Mouse (Mus musculus) gastrocnemius, adult 2 months (tissue): ENCODE data around the gene Ankrd31. TPM values are rescaled to one million over a fixed set of nuclear protein-coding genes. Genes with fewer than 3 reads are reported as not detected.
"Not testable (repeated sequence)": the region's sequence is repeated elsewhere in the genome, so short reads cannot be mapped to it uniquely, and the experiment has no call there.

Source experiments
- DNase-seq: peaks from one replicate; pipeline ENCODE4 v3.0.0; 2022
- H3K27ac ChIP-seq: fragments of 200-600 bp; 2 replicates; pipeline ENCODE4 v1.8.1; 2022; ENCODE audit warnings: mild to moderate bottlenecking
- H3K4me3 ChIP-seq: fragments of 200-600 bp; 2 replicates; pipeline ENCODE4 v1.8.1; 2022; ENCODE audit warnings: mild to moderate bottlenecking, moderate library complexity
- CTCF ChIP-seq: fragments of 200-600 bp; IDR thresholded peaks from 2 replicates; pipeline ENCODE4 v1.8.1; 2022; ENCODE audit warnings: antibody characterized with exemption, mild to moderate bottlenecking, moderate library complexity
- intact Hi-C: fragments of 180-260 bp; cut with DNase I; formaldehyde crosslinking; loops from one replicate; pipeline ENCODE4 v1.15.1; 2025
- total RNA-seq, 2 experiments: library from RNA; stranded (reverse); gene quantifications; 2 replicates each; pipeline ENCODE4 v1.2.3; 2021

Gene Ankrd31
- total RNA-seq, 2 experiments from 2014 or later, result not detected

- intact Hi-C loops, result no loop called here
- no peak for TF ChIP-seq CTCF
- no peak for DNase-seq
Observed at GRCm38 (mm10) chr13:96884534-96884933, 136.5 kb downstream of the Ankrd31 start.

GRCm38 (mm10) chr13:96889985-96890384, 141.9 kb downstream of the Ankrd31 start:
- Histone ChIP-seq H3K27ac (no peak overlapping the region), H3K4me3 (no peak overlapping the region)
- no peak for DNase-seq
- intact Hi-C loops, result no loop called here
- TF ChIP-seq CTCF, result no peak

More at GRCm38 (mm10) chr13:96884534-96884933, 136.5 kb downstream of the Ankrd31 start:
- no peak overlapping the region for H3K27ac ChIP-seq
- no peak overlapping the region for H3K4me3 ChIP-seq

- TF ChIP-seq CTCF, result no peak
- Histone ChIP-seq H3K4me3 (no peak overlapping the region), H3K27ac (no peak overlapping the region)
- intact Hi-C loops, result no loop called here
- DNase-seq, result no peak
Observed at GRCm38 (mm10) chr13:96895144-96895543, 147.1 kb downstream of the Ankrd31 start.

- no peak for DNase-seq
- intact Hi-C loops, result no loop called here
- no peak for TF ChIP-seq CTCF
- Histone ChIP-seq H3K4me3 (no peak overlapping the region), H3K27ac (no peak overlapping the region)
Observed at GRCm38 (mm10) chr13:96906717-96907116, 158.6 kb downstream of the Ankrd31 start.

GRCm38 (mm10) chr13:96911202-96911601, 163.1 kb downstream of the Ankrd31 start:
- no peak for TF ChIP-seq CTCF
- DNase-seq, result no peak
- intact Hi-C loops, result no loop called here

GRCm38 (mm10) chr13:96923134-96923533, 175.1 kb downstream of the Ankrd31 start:
- intact Hi-C loops, H3K4me3 ChIP-seq, DNase-seq, H3K27ac ChIP-seq: not testable (repeated sequence)

More at GRCm38 (mm10) chr13:96911202-96911601, 163.1 kb downstream of the Ankrd31 start:
- no peak overlapping the region for H3K27ac ChIP-seq
- no peak overlapping the region for H3K4me3 ChIP-seq

- Histone ChIP-seq H3K27ac (peak within 1 kb of the TSS; percentile 68), H3K4me3 (peak within 1 kb of the TSS; percentile 89)
- DNase-seq, result peak; percentile 56
- no peak for TF ChIP-seq CTCF
- intact Hi-C loops, result no loop called here
Observed at GRCm38 (mm10) chr13:96923999-96924961, 176.2 kb downstream of the Ankrd31 start, which contains the start of gene Gcnt4. Gcnt4 (plus strand) TSS chr13:96924689.

- no peak for TF ChIP-seq CTCF
- H3K27ac ChIP-seq, result peak overlapping the region; percentile 68
- H3K4me3 ChIP-seq, result peak overlapping the region; percentile 89
- intact Hi-C loops, result no loop called here
- DNase-seq, result peak; percentile 25
Observed at GRCm38 (mm10) chr13:96924985-96925745, 177.1 kb downstream of the Ankrd31 start.

GRCm38 (mm10) chr13:96925991-96926725, 178.1 kb downstream of the Ankrd31 start:
- no peak overlapping the region; the same call in 1 of the 2 replicates for H3K4me3 ChIP-seq
- no peak for TF ChIP-seq CTCF
- H3K27ac ChIP-seq, result no peak overlapping the region
- no peak for DNase-seq
- intact Hi-C loops, result no loop called here

GRCm38 (mm10) chr13:96927781-96928180, 179.7 kb downstream of the Ankrd31 start:
- intact Hi-C loops, result no loop called here

GRCm38 (mm10) chr13:96928432-96929039, 180.5 kb downstream of the Ankrd31 start:
- intact Hi-C loops, result no loop called here

More at GRCm38 (mm10) chr13:96927781-96928180, 179.7 kb downstream of the Ankrd31 start:
- no peak for DNase-seq
- Histone ChIP-seq H3K27ac (no peak overlapping the region), H3K4me3 (no peak overlapping the region)
- no peak for TF ChIP-seq CTCF

GRCm38 (mm10) chr13:96932745-96933144, 184.7 kb downstream of the Ankrd31 start:
- no peak for DNase-seq
- intact Hi-C loops, result no loop called here
- TF ChIP-seq CTCF, result no peak
- no peak overlapping the region for H3K4me3 ChIP-seq
- no peak overlapping the region for H3K27ac ChIP-seq

More at GRCm38 (mm10) chr13:96928432-96929039, 180.5 kb downstream of the Ankrd31 start:
- DNase-seq, result no peak
- Histone ChIP-seq H3K27ac (no peak overlapping the region), H3K4me3 (no peak overlapping the region)
- no peak for TF ChIP-seq CTCF
